Mouse (Mus musculus) bone marrow, adult 2 months (tissue): Measurements from ENCODE around the gene Ppargc1a. TPM values are rescaled to one million over a fixed set of nuclear protein-coding genes. Genes with fewer than 3 reads are reported as not detected.

Experiments used
- H3K27ac ChIP-seq: fragments of 200-500 bp; 2 replicates; pipeline ENCODE4 v1.5.1; 2012; ENCODE audit warnings: low read depth, mild to moderate bottlenecking, control low read depth, inconsistent platforms, low read length; ENCODE audit not compliant: control insufficient read depth, poor library complexity, insufficient read depth
- H3K4me1 ChIP-seq: fragments of 200-500 bp; 2 replicates; pipeline ENCODE4 v1.6.1; 2011; ENCODE audit warnings: low read length; ENCODE audit not compliant: control insufficient read depth, insufficient read depth
- H3K4me3 ChIP-seq: fragments of 200-500 bp; replicated peaks from 2 replicates; pipeline ENCODE3; 2011; ENCODE audit warnings: mild to moderate bottlenecking, low read depth, low read length, control low read depth; ENCODE audit not compliant: control insufficient read depth
- CTCF ChIP-seq: fragments of 200-500 bp; IDR thresholded peaks from 2 replicates; pipeline ENCODE4 v1.5.1; 2011; ENCODE audit warnings: low read length, control low read depth; ENCODE audit not compliant: control insufficient read depth, insufficient read depth
- POLR2A ChIP-seq: fragments of 200-500 bp; IDR thresholded peaks from 2 replicates; pipeline ENCODE4 v1.6.1; 2011; ENCODE audit warnings: low read depth, mild to moderate bottlenecking, control low read depth, low read length, borderline replicate concordance; ENCODE audit not compliant: control insufficient read depth
- WGBS: fragments of 180-500 bp; shearing (Covaris S2); methylation state at CpG from one replicate; pipeline ENCODE4 v1.1.7; 2018; 5-methylcytosine and 5-hydroxymethylcytosine counted together
- polyA plus RNA-seq: library from polyadenylated mRNA; stranded (reverse); fragments of >200 nt; gene quantifications from 2 replicates; pipeline ENCODE4 v1.2.4, GENCODE M21; 2011; ENCODE audit warnings: low replicate concordance; ENCODE audit not compliant: missing spikeins, insufficient read depth, insufficient read length

Ppargc1a gene
- polyA plus RNA-seq, 1 experiment: 0.65 TPM

- 77% methylated on average over 2 of the region's 2 CpGs for WGBS
- no peak for TF ChIP-seq CTCF
- no peak for TF ChIP-seq POLR2A
- Histone ChIP-seq H3K4me1 (no peaks in the 10 kb centered on the region), H3K27ac (no peak overlapping the region), H3K4me3 (no peak overlapping the region)
These were observed 62.9 kb downstream of the Ppargc1a start for GRCm38 (mm10) chr5:51504654-51505053.

DNA sequence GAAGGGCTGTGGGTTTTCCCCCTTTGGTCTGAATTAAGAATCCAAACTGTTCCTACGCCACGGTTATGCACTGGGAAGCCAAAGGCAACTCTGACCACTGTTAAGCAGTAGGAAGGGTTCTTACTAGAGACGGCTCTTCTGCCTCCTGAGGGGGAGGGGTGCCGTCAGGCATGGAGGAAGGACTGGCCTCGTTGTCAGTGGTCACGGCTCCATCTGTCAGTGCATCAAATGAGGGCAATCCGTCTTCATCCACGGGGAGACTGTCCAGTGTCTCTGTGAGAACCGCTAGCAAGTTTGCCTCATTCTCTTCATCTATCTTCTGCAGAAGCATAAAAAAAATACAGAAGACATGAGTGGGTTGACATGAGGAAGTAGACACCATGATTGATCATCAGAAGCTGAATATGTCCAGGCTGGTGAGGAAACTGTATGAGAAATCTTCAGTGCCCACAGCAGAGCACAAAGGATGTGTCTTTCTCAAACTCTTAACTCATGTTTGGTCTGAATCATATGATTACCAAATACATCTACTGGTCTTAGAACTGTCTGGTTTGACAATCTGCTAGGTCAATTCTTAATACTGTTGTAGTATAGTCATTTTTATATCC, 69.5 kb downstream of the Ppargc1a start:
- TF ChIP-seq CTCF (no peak), POLR2A (no peak)
- Histone ChIP-seq H3K4me1 (no peaks in the 10 kb centered on the region), H3K4me3 (no peak overlapping the region), H3K27ac (no peak overlapping the region)
- WGBS: 39% methylated on average over 9 of the region's 9 CpGs

- no peaks in the 10 kb centered on the region for H3K4me1 ChIP-seq
- WGBS: 75% methylated on average over 6 of the region's 6 CpGs
- H3K27ac ChIP-seq: no peak overlapping the region
- no peak overlapping the region for H3K4me3 ChIP-seq
- TF ChIP-seq POLR2A: no peak
- no peak for TF ChIP-seq CTCF
These were observed 72.1 kb downstream of the Ppargc1a start for GRCm38 (mm10) chr5:51495446-51495845.

GRCm38 (mm10) chr5:51494358-51494876, 73.1 kb downstream of the Ppargc1a start:
- WGBS: 25% methylated on average over 15 of the region's 15 CpGs
- H3K4me3 ChIP-seq: no peak overlapping the region
- H3K27ac ChIP-seq: no peak overlapping the region
- H3K4me1 ChIP-seq: no peaks in the 10 kb centered on the region
- TF ChIP-seq CTCF (no peak), POLR2A (no peak)

GRCm38 (mm10) chr5:51483768-51484167, 83.8 kb downstream of the Ppargc1a start:
- Histone ChIP-seq H3K27ac (no peak overlapping the region), H3K4me1 (no peaks in the 10 kb centered on the region), H3K4me3 (no peak overlapping the region)
- WGBS: 67% methylated on average over 1 of the region's 1 CpGs
- TF ChIP-seq CTCF (no peak), POLR2A (no peak)

GRCm38 (mm10) chr5:51479859-51480258, 87.7 kb downstream of the Ppargc1a start:
- H3K27ac ChIP-seq: no peak overlapping the region
- TF ChIP-seq POLR2A: no peak
- no peak for TF ChIP-seq CTCF
- no peak overlapping the region for H3K4me3 ChIP-seq
- H3K4me1 ChIP-seq: no peaks in the 10 kb centered on the region

- H3K27ac ChIP-seq: no peak overlapping the region
- TF ChIP-seq POLR2A (no peak), CTCF (no peak)
- H3K4me3 ChIP-seq: no peak overlapping the region
- no peaks in the 10 kb centered on the region for H3K4me1 ChIP-seq
- WGBS: 68% methylated on average over 2 of the region's 2 CpGs
These were observed 88.1 kb downstream of the Ppargc1a start for GRCm38 (mm10) chr5:51479456-51479855.

GRCm38 (mm10) chr5:51478319-51478994, 89.1 kb downstream of the Ppargc1a start:
- Histone ChIP-seq H3K4me1 (no peaks in the 10 kb centered on the region), H3K4me3 (no peak overlapping the region), H3K27ac (no peak overlapping the region)
- 69% methylated on average over 7 of the region's 7 CpGs for WGBS
- TF ChIP-seq CTCF (no peak), POLR2A (no peak)

DNA sequence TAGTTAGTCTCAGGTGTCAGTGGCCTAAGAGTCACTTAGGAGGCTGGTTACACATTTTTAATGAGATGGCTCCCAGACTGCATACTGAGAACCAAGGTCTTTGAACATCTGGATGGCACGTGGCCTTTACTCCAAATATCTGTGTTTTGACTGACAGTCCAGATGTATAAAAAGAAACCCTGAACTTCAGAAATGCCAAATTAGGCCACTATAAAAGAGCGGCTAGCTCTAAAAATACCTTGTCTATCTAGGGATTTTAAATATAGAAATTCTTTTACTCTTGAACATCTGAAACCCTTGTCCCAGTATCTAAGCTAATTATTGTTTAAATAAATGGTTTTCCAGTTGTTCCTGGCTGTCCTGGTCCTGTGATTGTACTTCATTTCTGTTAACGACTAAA, 90.4 kb downstream of the Ppargc1a start:
- 79% methylated on average over 3 of the region's 3 CpGs for WGBS

More for the DNA sequence above, 90.4 kb downstream of the Ppargc1a start:
- Histone ChIP-seq H3K27ac (no peak overlapping the region), H3K4me3 (no peak overlapping the region), H3K4me1 (no peaks in the 10 kb centered on the region)
- TF ChIP-seq POLR2A (no peak), CTCF (no peak)
